Mouse (Mus musculus) brain, embryonic 14.5 days (tissue): ENCODE results near the gene Rbms1. TPM values are rescaled to one million over a fixed set of nuclear protein-coding genes. Genes with fewer than 3 reads are reported as not detected.
A peak's percentile ranks its signal among the peaks of the same experiment; 100 is the strongest.

Source experiments
- DNase-seq: peaks from one replicate; pipeline ENCODE4 v3.0.0-alpha.2; 2011; ENCODE audit warnings: low read depth
- CTCF ChIP-seq: fragments of 200-500 bp; IDR thresholded peaks from 2 replicates; pipeline ENCODE4 v1.5.1; 2012; ENCODE audit warnings: inconsistent platforms, mild to moderate bottlenecking, moderate library complexity, borderline replicate concordance; ENCODE audit not compliant: insufficient read depth, insufficient read length; ENCODE audit errors: extremely low read depth
- POLR2A ChIP-seq: fragments of 200-500 bp; IDR thresholded peaks from 2 replicates; pipeline ENCODE4 v1.6.1; 2012; ENCODE audit warnings: mild to moderate bottlenecking, inconsistent platforms, borderline replicate concordance; ENCODE audit not compliant: poor library complexity, insufficient read depth, insufficient read length, severe bottlenecking; ENCODE audit errors: extremely low read depth
- polyA plus RNA-seq: library from polyadenylated mRNA; depleted of rRNA; stranded (reverse); fragments of >200 nt; gene quantifications from 2 replicates; pipeline ENCODE4 v1.2.3, GENCODE M21; 2012

Gene Rbms1
- polyA plus RNA-seq, 1 experiment: 45.5 TPM

- TF ChIP-seq POLR2A: no peak
- no peak for TF ChIP-seq CTCF
Observed at GRCm38 (mm10) chr2:60851057-60851718, 111.8 kb downstream of the Rbms1 start.

GRCm38 (mm10) chr2:60848478-60848877 lies 114.5 kb downstream of the Rbms1 start:
- no peak for DNase-seq
- TF ChIP-seq CTCF (no peak), POLR2A (no peak)

More at GRCm38 (mm10) chr2:60851057-60851718, 111.8 kb downstream of the Rbms1 start:
- DNase-seq: no peak

- no peak for DNase-seq
- TF ChIP-seq CTCF (no peak), POLR2A (no peak)
Observed at GRCm38 (mm10) chr2:60847984-60848383, 115.0 kb downstream of the Rbms1 start.

GRCm38 (mm10) chr2:60845316-60845894 lies 117.6 kb downstream of the Rbms1 start:
- DNase-seq: peak; percentile 54
- no peak for TF ChIP-seq CTCF
- TF ChIP-seq POLR2A: no peak

- DNase-seq: no peak
- no peak for TF ChIP-seq CTCF
- TF ChIP-seq POLR2A: no peak
Observed at GRCm38 (mm10) chr2:60844259-60844658, 118.7 kb downstream of the Rbms1 start.

GRCm38 (mm10) chr2:60843633-60844032 lies 119.4 kb downstream of the Rbms1 start:
- TF ChIP-seq CTCF (no peak), POLR2A (no peak)
- DNase-seq: no peak

GRCm38 (mm10) chr2:60842976-60843375 lies 120.0 kb downstream of the Rbms1 start:
- TF ChIP-seq POLR2A (no peak), CTCF (no peak)
- no peak for DNase-seq

- TF ChIP-seq CTCF (no peak), POLR2A (no peak)
- DNase-seq: no peak
Observed at GRCm38 (mm10) chr2:60840922-60841321, 122.1 kb downstream of the Rbms1 start.

- DNase-seq: no peak
- TF ChIP-seq CTCF: no peak
- no peak for TF ChIP-seq POLR2A
Observed at GRCm38 (mm10) chr2:60839498-60839897, 123.5 kb downstream of the Rbms1 start.

- TF ChIP-seq POLR2A (no peak), CTCF (no peak)
Observed at GRCm38 (mm10) chr2:60838856-60839255, 124.1 kb downstream of the Rbms1 start.

GRCm38 (mm10) chr2:60837616-60838015 lies 125.4 kb downstream of the Rbms1 start:
- no peak for DNase-seq
- TF ChIP-seq CTCF (no peak), POLR2A (no peak)

More at GRCm38 (mm10) chr2:60838856-60839255, 124.1 kb downstream of the Rbms1 start:
- no peak for DNase-seq

GRCm38 (mm10) chr2:60836237-60836636 lies 126.8 kb downstream of the Rbms1 start:
- DNase-seq: no peak
- TF ChIP-seq CTCF (no peak), POLR2A (no peak)
